Mouse (Mus musculus): ENCODE results near the gene Cyp2c39.
"Not testable (repeated sequence)": the region's sequence is repeated elsewhere in the genome, so short reads cannot be mapped to it uniquely, and the experiment has no call there.

Gene Cyp2c39

GRCm38 (mm10) chr19:39510534-39510933 is at the start of gene Cyp2c39:
Gene Cyp2c39 (plus strand): TSS chr19:39510862.
- DNase-seq (ENCODE audit: low spot score) = peak; percentile 49

GRCm38 (mm10) chr19:39462941-39463340 is 47.7 kb upstream of the Cyp2c39 start, which contains the start of gene Cyp2c38:
Gene Cyp2c38 (minus strand): TSS chr19:39463075.
- DNase-seq (ENCODE audit: low spot score) = no peak

GRCm38 (mm10) chr19:39463923-39464322 is 46.7 kb upstream of the Cyp2c39 start:
- no peak for DNase-seq (ENCODE audit: low spot score)

- DNase-seq (ENCODE audit: low spot score) = not testable (repeated sequence)
Measured at GRCm38 (mm10) chr19:39483961-39484360, 26.7 kb upstream of the Cyp2c39 start.

GRCm38 (mm10) chr19:39506341-39506740 is 4.3 kb upstream of the Cyp2c39 start:
- DNase-seq (ENCODE audit: low spot score) = no peak

DNA sequence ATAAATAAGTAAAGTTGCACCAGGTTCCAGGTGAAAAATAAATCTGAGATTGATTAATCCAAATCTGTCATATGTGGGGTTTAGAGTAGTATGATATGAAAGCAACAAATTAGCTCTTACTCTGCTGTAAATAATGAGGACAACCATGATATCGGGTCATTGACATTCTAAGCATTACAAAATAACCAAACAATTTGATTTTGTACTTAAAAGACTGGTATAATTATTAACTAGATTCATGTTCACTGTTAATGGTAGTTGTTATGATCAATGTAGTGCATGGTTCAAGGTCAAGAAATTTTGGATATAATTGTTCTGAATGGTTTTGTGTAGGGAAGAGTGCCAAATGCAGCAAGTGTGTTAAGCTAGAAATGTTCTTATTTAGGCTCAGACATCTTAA is 1.1 kb upstream of the Cyp2c39 start:
- DNase-seq (ENCODE audit: low spot score) = no peak
